Mouse (Mus musculus): Measurements from ENCODE around the gene Prdx1. TPM values are rescaled to one million over a fixed set of nuclear protein-coding genes. Genes with fewer than 3 reads are reported as not detected.
"Not testable (repeated sequence)": the region's sequence is repeated elsewhere in the genome, so short reads cannot be mapped to it uniquely, and the experiment has no call there.

The Prdx1 gene
- polyA plus RNA-seq, 1 experiment: 99.5 TPM

DNA sequence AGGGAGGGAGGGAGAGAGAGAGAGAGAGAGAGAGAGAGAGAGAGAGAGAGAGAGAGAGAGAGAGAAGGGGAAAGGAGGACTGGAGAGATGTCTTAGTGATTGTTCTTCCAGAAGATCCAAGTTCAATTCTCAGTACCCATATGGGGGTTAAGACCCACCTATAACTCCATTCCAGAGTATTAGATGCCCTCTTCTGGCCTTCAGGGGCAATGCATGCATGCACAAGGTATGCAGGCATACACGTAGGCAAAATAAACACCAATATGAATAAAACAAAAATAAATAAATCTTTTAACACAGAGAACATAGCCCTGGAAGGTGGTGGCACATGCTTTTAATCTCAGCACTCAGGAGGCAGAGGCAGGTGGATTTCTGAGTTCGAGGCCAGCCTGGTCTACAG lies 16.1 kb upstream of the Prdx1 start:
- Histone ChIP-seq H3K36me3 (ENCODE audit: control insufficient read depth, insufficient read depth, low read length) (no peaks in the 10 kb centered on the region), H3K27ac (ENCODE audit: control insufficient read depth, insufficient read depth, low read length) (no peak overlapping the region), H3K4me3 (ENCODE audit: control insufficient read depth, insufficient read depth, low read length) (no peak overlapping the region), H3K27me3 (ENCODE audit: control insufficient read depth, insufficient read depth, low read length) (no peaks in the 10 kb centered on the region), H3K4me1 (replicated peaks; ENCODE audit: control insufficient read depth, insufficient read depth, low read length) (no peaks in the 10 kb centered on the region)
- DNase-seq: peak; percentile 26
- 83% methylated on average over 2 of the region's 2 CpGs for WGBS
- no peak for TF ChIP-seq CTCF (IDR thresholded peaks at IDR 0.05; ENCODE audit: borderline replicate concordance, control insufficient read depth, extremely low read depth, insufficient read depth, low read length, poor library complexity)
- no peak for TF ChIP-seq POLR2A (IDR thresholded peaks at IDR 0.05; ENCODE audit: control insufficient read depth, extremely low read depth, insufficient read depth, low read length, poor library complexity)

DNA sequence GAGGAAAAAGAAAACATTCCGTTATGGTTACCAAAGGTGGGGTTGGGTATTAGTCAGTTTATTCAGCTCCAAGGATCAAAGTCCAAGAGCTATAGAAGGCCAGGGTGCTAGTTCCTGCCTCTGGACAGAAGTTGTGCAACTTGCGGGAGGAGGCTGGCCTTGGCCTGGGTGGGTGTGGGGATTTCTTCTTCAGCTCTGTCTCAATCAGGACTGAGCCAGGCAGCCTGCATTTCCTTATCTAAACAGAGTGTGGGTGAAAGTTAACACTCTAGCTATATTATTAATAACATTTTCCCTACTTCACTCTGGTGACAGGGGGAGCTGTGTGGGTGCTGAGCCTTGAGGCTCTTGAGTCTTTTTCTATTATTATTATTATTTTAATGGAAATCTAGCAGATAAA lies 12.6 kb upstream of the Prdx1 start:
- no peak for DNase-seq
- 92% methylated on average over 2 of the region's 2 CpGs for WGBS

DNA sequence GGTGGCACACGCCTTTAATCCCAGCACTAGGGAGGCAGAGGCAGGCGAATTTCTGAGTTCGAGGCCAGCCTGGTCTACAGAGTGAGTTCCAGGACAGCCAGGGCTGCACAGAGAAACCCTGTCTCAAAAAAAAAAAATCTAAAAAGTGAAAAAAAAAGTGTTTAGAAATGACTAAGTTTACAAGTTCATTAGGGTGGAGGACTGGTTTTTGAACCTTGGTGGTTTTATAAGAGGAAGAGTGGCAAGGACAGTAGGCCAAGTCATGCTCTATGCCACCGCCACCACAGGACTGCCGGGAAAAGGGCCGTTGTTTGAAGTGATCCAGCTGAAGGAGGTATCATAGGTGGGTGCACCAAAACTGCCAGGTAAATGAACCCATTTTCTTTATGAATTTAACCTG lies 10.6 kb upstream of the Prdx1 start:
- H3K27me3 ChIP-seq (ENCODE audit: control insufficient read depth, insufficient read depth, low read length); DNase-seq; H3K4me3 ChIP-seq (ENCODE audit: control insufficient read depth, insufficient read depth, low read length); H3K4me1 ChIP-seq (replicated peaks; ENCODE audit: control insufficient read depth, insufficient read depth, low read length); H3K27ac ChIP-seq (ENCODE audit: control insufficient read depth, insufficient read depth, low read length); H3K36me3 ChIP-seq (ENCODE audit: control insufficient read depth, insufficient read depth, low read length): not testable (repeated sequence)
- 92% methylated on average over 6 of the region's 6 CpGs for WGBS

More for the DNA sequence above, 12.6 kb upstream of the Prdx1 start:
- H3K27me3 ChIP-seq (ENCODE audit: control insufficient read depth, insufficient read depth, low read length): no peaks in the 10 kb centered on the region
- H3K36me3 ChIP-seq (ENCODE audit: control insufficient read depth, insufficient read depth, low read length): no peaks in the 10 kb centered on the region
- TF ChIP-seq CTCF (IDR thresholded peaks at IDR 0.05; ENCODE audit: borderline replicate concordance, control insufficient read depth, extremely low read depth, insufficient read depth, low read length, poor library complexity) (no peak), POLR2A (IDR thresholded peaks at IDR 0.05; ENCODE audit: control insufficient read depth, extremely low read depth, insufficient read depth, low read length, poor library complexity) (no peak)
- no peaks in the 10 kb centered on the region for H3K4me1 ChIP-seq (replicated peaks; ENCODE audit: control insufficient read depth, insufficient read depth, low read length)
- no peak overlapping the region for H3K4me3 ChIP-seq (ENCODE audit: control insufficient read depth, insufficient read depth, low read length)
- no peak overlapping the region for H3K27ac ChIP-seq (ENCODE audit: control insufficient read depth, insufficient read depth, low read length)

DNA sequence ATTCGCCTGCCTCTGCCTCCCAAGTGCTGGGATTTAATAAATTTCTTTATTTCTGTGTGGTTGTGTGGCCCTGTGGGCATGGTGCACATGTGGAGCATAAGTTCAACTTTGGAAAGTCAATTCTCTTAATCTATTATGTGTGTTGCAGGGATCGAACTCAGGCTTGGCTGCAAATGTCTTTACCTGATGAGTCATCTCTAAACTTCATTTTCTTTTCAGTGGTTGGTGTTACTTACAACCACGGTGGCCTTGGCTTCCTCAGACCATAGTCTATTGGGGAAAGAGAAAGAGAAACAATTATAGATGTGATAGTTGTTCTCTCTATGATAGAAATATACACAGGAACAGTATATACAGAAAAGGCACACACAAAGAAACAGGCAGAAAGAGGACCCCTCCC lies 9.3 kb upstream of the Prdx1 start:
- Histone ChIP-seq H3K4me1 (replicated peaks; ENCODE audit: control insufficient read depth, insufficient read depth, low read length) (no peaks in the 10 kb centered on the region), H3K27ac (ENCODE audit: control insufficient read depth, insufficient read depth, low read length) (no peak overlapping the region), H3K4me3 (ENCODE audit: control insufficient read depth, insufficient read depth, low read length) (no peak overlapping the region), H3K36me3 (ENCODE audit: control insufficient read depth, insufficient read depth, low read length) (no peaks in the 10 kb centered on the region), H3K27me3 (ENCODE audit: control insufficient read depth, insufficient read depth, low read length) (no peaks in the 10 kb centered on the region)
- TF ChIP-seq POLR2A (IDR thresholded peaks at IDR 0.05; ENCODE audit: control insufficient read depth, extremely low read depth, insufficient read depth, low read length, poor library complexity) (no peak), CTCF (IDR thresholded peaks at IDR 0.05; ENCODE audit: borderline replicate concordance, control insufficient read depth, extremely low read depth, insufficient read depth, low read length, poor library complexity) (no peak)
- DNase-seq: no peak
- 76% methylated on average over 3 of the region's 3 CpGs for WGBS

DNA sequence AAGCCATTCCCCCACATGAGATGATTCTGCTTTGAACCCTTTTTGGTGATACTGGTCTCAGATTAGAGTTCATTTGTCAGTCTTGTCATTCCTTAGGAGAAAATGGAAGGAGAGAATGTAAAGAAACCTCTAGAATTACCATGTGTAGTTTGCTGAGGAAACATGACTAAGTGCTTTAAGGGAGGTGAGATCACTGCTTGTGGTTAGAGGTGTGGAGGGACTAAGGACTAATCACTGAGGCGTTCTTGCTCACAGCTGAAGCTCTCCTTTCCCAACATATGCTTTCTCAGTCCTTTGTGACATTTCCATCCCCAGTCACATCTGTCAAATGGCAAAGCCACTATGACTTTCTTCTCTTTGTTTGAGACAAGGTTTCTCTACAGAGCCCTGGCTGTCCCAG lies 7.5 kb upstream of the Prdx1 start:
- TF ChIP-seq CTCF (IDR thresholded peaks at IDR 0.05; ENCODE audit: borderline replicate concordance, control insufficient read depth, extremely low read depth, insufficient read depth, low read length, poor library complexity) (no peak), POLR2A (IDR thresholded peaks at IDR 0.05; ENCODE audit: control insufficient read depth, extremely low read depth, insufficient read depth, low read length, poor library complexity) (no peak)
- Histone ChIP-seq H3K36me3 (ENCODE audit: control insufficient read depth, insufficient read depth, low read length) (no peaks in the 10 kb centered on the region), H3K27ac (ENCODE audit: control insufficient read depth, insufficient read depth, low read length) (no peak overlapping the region), H3K4me1 (replicated peaks; ENCODE audit: control insufficient read depth, insufficient read depth, low read length) (no peaks in the 10 kb centered on the region), H3K4me3 (ENCODE audit: control insufficient read depth, insufficient read depth, low read length) (no peak overlapping the region), H3K27me3 (ENCODE audit: control insufficient read depth, insufficient read depth, low read length) (no peaks in the 10 kb centered on the region)
- DNase-seq: no peak
- 41% methylated on average over 1 of the region's 1 CpGs for WGBS

DNA sequence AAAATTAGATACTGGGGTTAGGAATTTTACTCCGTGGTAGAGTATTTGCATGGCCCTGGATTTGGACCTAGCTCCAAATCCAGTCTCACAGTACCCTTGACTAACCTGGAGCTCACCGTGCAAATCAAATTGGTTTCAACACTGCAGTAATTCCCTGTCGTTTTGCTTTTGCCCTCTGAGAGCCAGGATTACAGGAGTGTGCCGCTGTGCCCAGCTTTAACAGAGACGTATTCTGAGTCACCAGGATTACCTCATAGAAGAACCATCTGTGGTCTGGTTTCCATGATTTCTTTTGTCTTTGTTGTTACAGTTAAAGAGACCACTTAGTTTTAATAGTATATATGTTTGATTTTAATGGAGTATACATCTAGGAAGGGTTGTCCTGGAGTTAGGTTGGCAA lies 6.2 kb upstream of the Prdx1 start:
- Histone ChIP-seq H3K27ac (ENCODE audit: control insufficient read depth, insufficient read depth, low read length) (no peak overlapping the region), H3K4me1 (replicated peaks; ENCODE audit: control insufficient read depth, insufficient read depth, low read length) (no peaks in the 10 kb centered on the region), H3K4me3 (ENCODE audit: control insufficient read depth, insufficient read depth, low read length) (no peak overlapping the region), H3K27me3 (ENCODE audit: control insufficient read depth, insufficient read depth, low read length) (no peaks in the 10 kb centered on the region), H3K36me3 (ENCODE audit: control insufficient read depth, insufficient read depth, low read length) (no peaks in the 10 kb centered on the region)
- TF ChIP-seq POLR2A (IDR thresholded peaks at IDR 0.05; ENCODE audit: control insufficient read depth, extremely low read depth, insufficient read depth, low read length, poor library complexity): no peak
- WGBS: 87% methylated on average over 5 of the region's 5 CpGs
- DNase-seq: no peak

DNA sequence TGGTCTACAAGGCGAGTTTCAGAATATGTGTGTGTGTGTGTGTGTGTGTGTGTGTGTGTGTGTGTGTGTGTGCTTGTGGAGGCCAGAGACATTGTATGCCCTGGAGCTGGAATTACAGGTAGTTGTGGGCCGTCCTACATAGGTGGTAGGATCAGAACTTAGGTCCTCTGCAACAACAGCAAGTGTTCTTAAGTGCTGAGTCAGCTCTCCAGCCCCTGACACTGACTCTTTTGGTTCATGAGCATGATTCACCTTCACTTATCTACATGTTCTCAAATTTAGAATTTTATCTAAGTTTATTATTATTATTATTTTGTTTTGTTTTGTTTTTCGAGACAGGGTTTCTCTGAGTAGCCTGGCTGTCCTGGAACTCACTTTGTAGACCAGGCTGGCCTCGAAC lies 4.8 kb upstream of the Prdx1 start:
- 90% methylated on average over 4 of the region's 4 CpGs for WGBS
- not testable (repeated sequence) for H3K4me3 ChIP-seq (ENCODE audit: control insufficient read depth, insufficient read depth, low read length); DNase-seq; H3K27ac ChIP-seq (ENCODE audit: control insufficient read depth, insufficient read depth, low read length); H3K36me3 ChIP-seq (ENCODE audit: control insufficient read depth, insufficient read depth, low read length); H3K27me3 ChIP-seq (ENCODE audit: control insufficient read depth, insufficient read depth, low read length); H3K4me1 ChIP-seq (replicated peaks; ENCODE audit: control insufficient read depth, insufficient read depth, low read length)

Data from thymus, adult 2 months (tissue).